Mouse (Mus musculus) stomach, embryonic 16.5 days (tissue): Measurements from ENCODE around the gene Pfkl. TPM values are rescaled to one million over a fixed set of nuclear protein-coding genes. Genes with fewer than 3 reads are reported as not detected.

Source experiments
- ATAC-seq: fragments of 200-750 bp; cut with Nextera tagmentation; 2 replicates; pipeline ENCODE4 v1.8.0; 2017; ENCODE audit warnings: moderate number of reproducible peaks, moderate TSS enrichment; ENCODE audit not compliant: insufficient read depth, low FRiP score
- H3K27ac ChIP-seq: fragments of 300-500 bp; sonication (generic); 2 replicates; pipeline ENCODE4 v1.5.1; 2014; ENCODE audit warnings: low read length
- H3K27me3 ChIP-seq: fragments of 300-500 bp; sonication (generic); 2 replicates; pipeline ENCODE4 v1.6.1; 2014; ENCODE audit warnings: low read length, control low read depth, mixed read lengths; ENCODE audit not compliant: control insufficient read depth, insufficient read depth
- H3K36me3 ChIP-seq: fragments of 300-500 bp; sonication (generic); 2 replicates; pipeline ENCODE4 v1.6.1; 2014; ENCODE audit warnings: low read length; ENCODE audit not compliant: control insufficient read depth, insufficient read depth
- H3K4me1 ChIP-seq: fragments of 300-500 bp; sonication (generic); 2 replicates; pipeline ENCODE4 v1.6.1; 2014; ENCODE audit warnings: low read length, control low read depth, mixed read lengths; ENCODE audit not compliant: control insufficient read depth, insufficient read depth
- H3K4me2 ChIP-seq: fragments of 300-500 bp; sonication (generic); 2 replicates; pipeline ENCODE4 v1.6.1; 2014; ENCODE audit warnings: low read depth, low read length, mixed read lengths
- H3K4me3 ChIP-seq: fragments of 300-500 bp; sonication (generic); replicated peaks from 2 replicates; pipeline ENCODE4 v1.5.1; 2014; ENCODE audit warnings: mild to moderate bottlenecking, low read length
- H3K9ac ChIP-seq: fragments of 300-500 bp; sonication (generic); 2 replicates; pipeline ENCODE4 v1.6.1; 2014; ENCODE audit warnings: low read length
- H3K9me3 ChIP-seq: fragments of 300-500 bp; sonication (generic); replicated peaks from 2 replicates; pipeline ENCODE4 v1.6.1; 2016; ENCODE audit warnings: low read length, control low read depth; ENCODE audit not compliant: control insufficient read depth
- WGBS: fragments of 180-500 bp; shearing (Covaris S2); extraction: QIAGEN DNeasy Blood & Tissue Kit; methylation state at CpG from one replicate; pipeline ENCODE4 v1.1.7; 2014; 5-methylcytosine and 5-hydroxymethylcytosine counted together
- polyA plus RNA-seq: library from polyadenylated mRNA; unstranded; fragments of >200 nt; fragmentation: Nextera tagmentation; extraction: Ambion mirVana; gene quantifications from 2 replicates; pipeline ENCODE4 v1.2.1, GENCODE M21; 2015

Pfkl gene
- polyA plus RNA-seq, 1 experiment from 2014 or later = 195 TPM

DNA sequence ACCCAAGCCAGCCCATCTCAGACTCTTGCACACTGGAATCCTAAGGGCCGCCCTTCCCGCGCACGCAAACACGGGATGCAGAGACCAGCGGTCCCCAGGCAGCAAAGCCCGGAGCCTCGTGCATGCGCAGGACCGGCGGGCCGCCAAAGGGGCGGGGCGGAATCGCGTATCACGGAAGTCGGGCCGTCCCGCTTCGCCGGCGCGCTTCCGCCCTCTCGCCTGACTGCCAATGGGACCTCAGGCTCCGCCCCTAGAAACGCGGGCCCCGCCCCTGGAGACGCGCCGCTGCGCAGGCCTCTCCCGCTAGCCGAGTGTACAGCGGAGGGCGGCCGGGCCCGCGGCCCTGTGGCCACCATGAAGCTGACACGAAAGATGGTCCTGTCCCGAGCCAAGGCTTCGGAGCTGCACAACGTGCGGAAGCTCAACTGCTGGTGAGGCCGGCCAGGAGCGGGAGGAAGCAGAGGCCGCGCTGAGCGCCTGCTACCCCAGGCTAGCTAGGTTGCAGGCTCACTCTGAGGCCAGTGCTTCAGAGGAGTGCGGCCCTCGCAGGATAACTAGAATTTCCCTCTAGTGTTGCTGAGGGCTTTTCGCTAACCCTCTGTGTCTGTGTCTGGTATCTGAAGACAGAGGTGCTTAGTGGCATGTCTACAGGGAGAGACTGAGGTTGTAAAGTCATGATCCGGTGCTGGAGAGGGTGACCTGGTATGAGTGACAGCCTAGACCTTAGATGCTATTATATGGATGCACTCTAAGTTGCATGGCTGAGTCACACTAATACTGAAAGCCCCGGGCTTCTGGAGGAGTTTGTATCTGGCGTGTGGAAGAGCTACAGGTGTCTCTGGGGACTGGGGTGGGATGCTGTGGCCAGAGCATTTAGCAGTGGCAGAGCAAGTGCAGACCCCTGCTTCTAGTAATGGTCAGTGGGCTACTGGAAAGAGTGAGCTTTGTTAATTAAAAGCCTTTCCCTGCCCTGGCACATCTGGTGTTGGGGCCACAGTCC lies 31.2 kb downstream of the Pfkl start, which contains the start of gene 1810043G02Rik:
Gene 1810043G02Rik, plus strand, starts transcription at position 174 of the 1,000 bp plus-strand sequence.
- WGBS = 1% methylated on average over 57 of the region's 57 CpGs
- Histone ChIP-seq H3K4me3 (peak within 1 kb of the TSS; percentile 86), H3K9ac (peak within 1 kb of the TSS; percentile 85)

GRCm38 (mm10) chr10:77976458-77977150 lies 33.3 kb downstream of the Pfkl start:
- WGBS = 55% methylated on average over 8 of the region's 8 CpGs
- Histone ChIP-seq H3K9me3 (no peaks in the 10 kb centered on the region), H3K36me3 (no peaks in the 10 kb centered on the region), H3K4me1 (peaks cover 27% of the 10 kb centered on the region), H3K9ac (no peak overlapping the region), H3K4me3 (no peak overlapping the region), H3K27me3 (no peaks in the 10 kb centered on the region), H3K4me2 (no peak overlapping the region), H3K27ac (peak overlapping the region; percentile 57; the same call in 1 of the 2 replicates)
- ATAC-seq = no peak

More for the DNA sequence above, 31.2 kb downstream of the Pfkl start, which contains the start of gene 1810043G02Rik:
- H3K4me2 ChIP-seq = peak within 1 kb of the TSS; percentile 83
- no peaks in the 10 kb centered on the region for H3K36me3 ChIP-seq
- no peaks in the 10 kb centered on the region for H3K9me3 ChIP-seq
- H3K27me3 ChIP-seq = no peaks in the 10 kb centered on the region
- H3K4me1 ChIP-seq = peaks cover 27% of the 10 kb centered on the region
- ATAC-seq = peak; percentile 95
- peak within 1 kb of the TSS; percentile 46; the same call in 1 of the 2 replicates for H3K27ac ChIP-seq

DNA sequence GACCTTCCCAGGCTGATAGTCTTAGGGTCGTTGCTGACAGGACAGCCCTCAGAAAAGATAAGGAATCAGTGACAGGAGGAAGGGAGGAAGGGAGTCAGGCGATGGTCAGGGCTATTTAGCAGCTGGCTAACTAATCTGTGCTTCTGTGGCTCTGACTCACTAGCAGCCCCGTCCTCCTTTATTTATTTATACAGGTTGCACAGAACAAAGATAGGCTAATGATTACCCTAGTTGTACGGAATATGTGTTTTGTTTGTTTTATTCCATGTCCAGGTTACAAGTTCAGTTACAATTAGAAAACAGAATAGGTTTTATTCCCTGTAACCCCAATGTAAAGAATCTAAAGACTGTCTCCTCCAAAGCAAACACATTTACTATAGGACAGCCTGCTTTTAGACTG lies 34.2 kb downstream of the Pfkl start:
- Histone ChIP-seq H3K9ac (peak overlapping the region; percentile 2; the same call in 1 of the 2 replicates), H3K4me1 (peaks cover 27% of the 10 kb centered on the region), H3K27me3 (peaks cover under 1% of the 10 kb centered on the region; the same call in 1 of the 2 replicates), H3K36me3 (no peaks in the 10 kb centered on the region), H3K4me2 (no peak overlapping the region), H3K4me3 (no peak overlapping the region), H3K27ac (peak overlapping the region; percentile 77), H3K9me3 (no peaks in the 10 kb centered on the region)
- WGBS = 11% methylated on average over 4 of the region's 4 CpGs
- ATAC-seq = peak; percentile 37; the same call in 1 of the 2 replicates

GRCm38 (mm10) chr10:77974811-77975210 lies 35.1 kb downstream of the Pfkl start:
- no peak for ATAC-seq
- Histone ChIP-seq H3K4me3 (no peak overlapping the region), H3K9me3 (no peaks in the 10 kb centered on the region), H3K4me2 (no peak overlapping the region), H3K27me3 (peaks cover 9% of the 10 kb centered on the region), H3K36me3 (no peaks in the 10 kb centered on the region), H3K27ac (peak overlapping the region; percentile 77), H3K9ac (no peak overlapping the region), H3K4me1 (peaks cover 31% of the 10 kb centered on the region)
- 62% methylated on average over 5 of the region's 5 CpGs for WGBS

DNA sequence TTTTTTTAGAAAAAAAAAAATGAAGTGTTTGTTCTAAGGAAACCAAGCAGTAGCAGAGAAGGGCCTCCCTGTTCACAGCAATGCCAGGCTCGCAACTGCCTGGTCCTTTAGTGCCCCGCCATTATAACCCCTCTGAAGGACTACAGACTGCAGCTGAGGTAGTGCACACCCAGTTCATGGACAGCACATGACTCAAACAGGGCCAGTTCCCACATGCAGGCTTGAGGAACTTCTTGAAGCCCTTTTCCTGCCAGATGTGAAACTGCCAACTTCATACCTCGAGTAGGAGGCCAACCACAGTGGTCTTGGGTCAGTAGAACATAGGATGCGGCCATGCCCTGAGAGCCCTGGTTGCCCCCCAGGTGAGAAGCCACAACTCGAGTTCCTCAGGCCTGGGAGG lies 35.6 kb downstream of the Pfkl start:
- H3K4me3 ChIP-seq = no peak overlapping the region
- peaks cover 13% of the 10 kb centered on the region for H3K27me3 ChIP-seq
- WGBS = 71% methylated on average over 5 of the region's 5 CpGs
- H3K4me2 ChIP-seq = no peak overlapping the region
- H3K4me1 ChIP-seq = peaks cover 32% of the 10 kb centered on the region
- H3K36me3 ChIP-seq = no peaks in the 10 kb centered on the region
- no peak overlapping the region for H3K27ac ChIP-seq
- no peaks in the 10 kb centered on the region for H3K9me3 ChIP-seq
- no peak overlapping the region for H3K9ac ChIP-seq
- ATAC-seq = no peak

DNA sequence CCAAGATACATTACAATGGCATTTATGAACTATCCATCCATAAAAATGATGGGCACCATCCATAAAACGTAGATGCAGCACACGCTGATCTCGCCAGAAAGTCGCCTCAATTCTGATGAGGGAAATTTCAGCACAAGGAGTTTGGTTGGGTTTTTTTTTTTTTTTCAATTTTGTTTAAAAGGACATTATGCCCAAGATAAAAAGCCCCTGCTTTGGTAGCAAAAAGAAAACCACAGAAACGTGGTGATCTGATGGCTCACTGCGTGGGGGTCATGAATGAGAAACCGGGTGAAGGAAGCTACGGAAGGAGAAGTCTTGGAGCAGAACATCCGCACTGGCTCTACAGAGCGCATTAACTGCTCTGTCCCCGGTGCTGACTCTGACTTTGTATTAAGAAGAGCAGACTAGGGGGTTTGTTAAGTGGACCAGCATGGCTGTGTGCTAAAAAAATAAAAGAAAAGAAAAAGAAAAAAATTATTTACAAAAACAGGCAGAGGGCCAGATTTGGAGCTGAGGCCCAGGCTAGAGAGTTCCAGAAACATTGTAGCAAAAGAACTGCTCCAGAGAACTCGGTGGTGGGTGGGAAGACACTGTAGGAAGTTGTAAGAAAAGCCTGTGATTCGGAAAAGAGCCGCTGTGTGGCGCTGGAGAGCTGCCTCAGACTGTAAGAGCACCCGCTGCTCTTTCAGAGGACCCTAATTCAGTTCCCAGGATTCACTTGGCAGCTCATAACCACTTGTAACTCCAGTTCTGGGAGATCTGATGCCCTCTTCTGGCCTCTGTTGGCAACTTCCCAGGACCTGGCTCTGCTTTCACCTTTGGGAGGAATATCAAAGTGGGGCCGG lies 38.0 kb downstream of the Pfkl start:
- 61% methylated on average over 17 of the region's 17 CpGs for WGBS
- no peak overlapping the region for H3K9ac ChIP-seq
- ATAC-seq = no peak

GRCm38 (mm10) chr10:77971191-77971590 lies 38.7 kb downstream of the Pfkl start:
- 76% methylated on average over 10 of the region's 10 CpGs for WGBS

More for the DNA sequence above, 38.0 kb downstream of the Pfkl start:
- H3K27ac ChIP-seq = no peak overlapping the region
- no peaks in the 10 kb centered on the region for H3K9me3 ChIP-seq
- peaks cover 22% of the 10 kb centered on the region for H3K4me1 ChIP-seq
- H3K4me2 ChIP-seq = no peak overlapping the region
- H3K4me3 ChIP-seq = no peak overlapping the region
- H3K27me3 ChIP-seq = peaks cover 13% of the 10 kb centered on the region
- H3K36me3 ChIP-seq = no peaks in the 10 kb centered on the region

GRCm38 (mm10) chr10:77970481-77970880 lies 39.4 kb downstream of the Pfkl start, which contains the start of gene Trpm2:
Gene Trpm2, minus strand, starts transcription at chr10:77970563.
- Histone ChIP-seq H3K27ac (no peak within 1 kb of the TSS; the same call in 1 of the 2 replicates), H3K9me3 (no peaks in the 10 kb centered on the region), H3K9ac (peak within 1 kb of the TSS; percentile 52), H3K27me3 (peaks cover 13% of the 10 kb centered on the region), H3K4me2 (peak within 1 kb of the TSS; percentile 58), H3K4me3 (peak within 1 kb of the TSS; percentile 34), H3K36me3 (no peaks in the 10 kb centered on the region), H3K4me1 (peaks cover 17% of the 10 kb centered on the region)
- no peak; the same call in 1 of the 2 replicates for ATAC-seq
- 75% methylated on average over 6 of the region's 6 CpGs for WGBS

More at GRCm38 (mm10) chr10:77971191-77971590, 38.7 kb downstream of the Pfkl start:
- Histone ChIP-seq H3K4me1 (peaks cover 18% of the 10 kb centered on the region), H3K27me3 (peaks cover 13% of the 10 kb centered on the region), H3K9me3 (no peaks in the 10 kb centered on the region), H3K9ac (no peak overlapping the region), H3K27ac (no peak overlapping the region), H3K4me2 (no peak overlapping the region), H3K36me3 (no peaks in the 10 kb centered on the region), H3K4me3 (no peak overlapping the region)
- ATAC-seq = no peak
